Mouse (Mus musculus) bone marrow, adult 2 months (tissue): Measurements from ENCODE around the gene Zfp592.

Experiments
- CTCF ChIP-seq: fragments of 200-500 bp; IDR thresholded peaks from 2 replicates; pipeline ENCODE4 v1.5.1; 2011; ENCODE audit warnings: low read length, control low read depth; ENCODE audit not compliant: control insufficient read depth, insufficient read depth
- POLR2A ChIP-seq: fragments of 200-500 bp; IDR thresholded peaks from 2 replicates; pipeline ENCODE4 v1.6.1; 2011; ENCODE audit warnings: low read depth, mild to moderate bottlenecking, control low read depth, low read length, borderline replicate concordance; ENCODE audit not compliant: control insufficient read depth

DNA sequence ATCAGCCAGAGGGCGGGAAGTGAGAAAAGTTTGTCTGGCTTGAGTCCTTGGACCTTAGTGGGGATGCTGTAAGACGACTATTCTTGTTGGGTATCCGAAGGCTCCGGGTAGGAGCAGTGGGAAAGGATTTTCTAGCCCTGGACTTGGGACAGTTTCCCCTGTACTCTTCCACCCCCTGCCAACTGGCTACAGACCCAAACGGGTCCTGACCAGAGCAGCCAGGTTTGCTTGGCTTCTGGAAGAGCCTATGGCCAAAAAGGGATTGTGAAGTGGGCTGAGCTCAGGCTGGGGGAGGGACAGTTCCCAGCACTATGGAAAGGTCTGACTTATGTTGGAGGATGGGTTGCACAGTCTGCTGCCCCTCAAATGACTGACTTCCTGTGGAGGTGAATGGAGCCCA lies 65.9 kb downstream of the Zfp592 start:
- TF ChIP-seq CTCF (no peak), POLR2A (no peak)
